Mouse (Mus musculus) testis, postnatal 10 days (tissue): ENCODE measurements around the gene Fars2.

Experiments
- DNase-seq: peaks from one replicate; pipeline ENCODE4 v3.0.0; 2021; ENCODE audit warnings: low spot score

Fars2 gene

GRCm38 (mm10) chr13:36731016-36731930 is 614.1 kb downstream of the Fars2 start:
- DNase-seq: no peak

- DNase-seq: no peak
Measured at GRCm38 (mm10) chr13:36731931-36732461, 614.8 kb downstream of the Fars2 start.

DNA sequence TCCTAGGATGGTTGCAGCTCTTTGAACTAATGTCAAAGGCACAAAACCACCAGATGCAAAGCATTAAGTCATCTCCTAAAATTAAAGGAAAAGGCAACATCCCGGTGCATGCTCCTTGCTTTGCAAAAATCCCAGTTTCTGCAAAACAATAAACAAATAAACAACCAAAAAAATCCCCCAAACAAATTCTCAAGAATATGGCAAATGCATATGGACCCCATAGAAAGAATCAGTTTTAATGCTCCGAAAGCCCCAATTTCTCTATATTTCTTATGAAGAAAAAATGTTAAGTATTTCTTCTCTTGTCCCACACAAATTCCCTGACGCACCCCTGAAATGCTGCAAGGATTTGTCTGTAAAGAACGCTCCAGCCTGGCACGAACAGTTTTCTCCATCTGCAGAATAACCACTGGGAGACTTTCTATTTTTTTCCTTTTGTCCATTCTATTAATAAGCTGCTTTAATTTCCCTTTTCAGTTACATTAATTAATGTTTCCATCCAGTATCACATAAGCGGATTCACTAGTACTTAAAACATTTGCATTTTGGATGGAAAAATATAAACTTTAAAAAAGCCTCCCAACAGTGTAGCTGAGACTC is 615.8 kb downstream of the Fars2 start:
- no peak for DNase-seq

DNA sequence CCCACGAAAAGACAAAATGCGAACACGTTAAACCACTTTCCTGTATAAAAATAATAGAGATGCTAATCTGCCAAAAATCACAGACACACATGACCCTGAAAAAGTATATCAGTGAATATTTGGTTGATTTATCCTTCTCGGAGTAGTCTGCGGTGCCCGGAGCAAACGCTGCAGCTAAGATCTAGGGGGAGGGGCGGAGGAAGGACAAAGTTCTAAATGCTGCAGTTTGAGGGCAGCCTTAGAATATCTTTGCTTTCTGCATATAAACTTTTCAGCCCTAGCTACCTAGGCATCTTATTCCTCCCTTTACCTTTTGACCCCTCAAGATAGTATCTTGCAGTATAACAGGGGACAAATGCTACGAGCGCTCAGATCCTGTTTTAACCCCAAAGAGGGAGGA is 616.4 kb downstream of the Fars2 start:
- no peak for DNase-seq

- DNase-seq: no peak
Measured at GRCm38 (mm10) chr13:36733989-36734690, 616.9 kb downstream of the Fars2 start.

- DNase-seq: no peak
Measured at GRCm38 (mm10) chr13:36734731-36735571, 617.7 kb downstream of the Fars2 start, which contains the start of gene Nrn1. Gene Nrn1, minus strand, starts transcription at chr13:36735131.

- DNase-seq: peak; percentile 81
Measured at GRCm38 (mm10) chr13:36735901-36736618, 618.8 kb downstream of the Fars2 start.

GRCm38 (mm10) chr13:36736619-36736996 is 619.4 kb downstream of the Fars2 start:
- DNase-seq: no peak

GRCm38 (mm10) chr13:36750056-36750455 is 632.8 kb downstream of the Fars2 start:
- DNase-seq: no peak

GRCm38 (mm10) chr13:36751861-36752260 is 634.6 kb downstream of the Fars2 start:
- no peak for DNase-seq

- DNase-seq: no peak
Measured at GRCm38 (mm10) chr13:36766801-36767200, 649.6 kb downstream of the Fars2 start.
